Mouse (Mus musculus) left cerebral cortex, postnatal 14 days (tissue): ENCODE results near the gene Gm13119. TPM values are rescaled to one million over a fixed set of nuclear protein-coding genes. Genes with fewer than 3 reads are reported as not detected.
"Not testable (repeated sequence)": the region's sequence is repeated elsewhere in the genome, so short reads cannot be mapped to it uniquely, and the experiment has no call there.

Source experiments
- DNase-seq, 2 experiments: peaks; one replicate each; pipeline ENCODE4 v3.0.0; 2021 to 2022; ENCODE audit warnings: low spot score in 2 of 2, mixed read lengths in 1 of 2
- intact Hi-C: fragments of 180-260 bp; cut with DNase I; formaldehyde crosslinking; loops from one replicate; pipeline ENCODE4 v1.15.1; 2025
- long read RNA-seq, 2 experiments: library from polyadenylated mRNA; stranded (forward); transcript quantifications; one replicate each; pipeline ENCODE4 v2.0.0; 2021
- total RNA-seq, 2 experiments: library from RNA; stranded (reverse); gene quantifications; 2 replicates each; pipeline ENCODE4 v1.2.3; 2021

The Gm13119 gene
- total RNA-seq = not detected
- long read RNA-seq, experiment 1 = 0 reads
- long read RNA-seq, experiment 2 = 0 reads

GRCm38 (mm10) chr4:144357642-144358041 lies at the start of gene Gm13119:
Gm13119 (plus strand) TSS chr4:144357942.
- DNase-seq, intact Hi-C loops: not testable (repeated sequence)

GRCm38 (mm10) chr4:144312666-144313460 lies 44.9 kb upstream of the Gm13119 start:
- DNase-seq, intact Hi-C loops: not testable (repeated sequence)

GRCm38 (mm10) chr4:144329949-144330348 lies 27.8 kb upstream of the Gm13119 start, which contains the start of gene Gm13128:
Gm13128 (plus strand) TSS chr4:144330249.
- intact Hi-C loops = not testable (repeated sequence)

GRCm38 (mm10) chr4:144335856-144336255 lies 21.9 kb upstream of the Gm13119 start:
- intact Hi-C loops, DNase-seq: not testable (repeated sequence)

More at GRCm38 (mm10) chr4:144329949-144330348, 27.8 kb upstream of the Gm13119 start, which contains the start of gene Gm13128:
- not testable (repeated sequence) for DNase-seq

GRCm38 (mm10) chr4:144377911-144378310 lies 20.2 kb downstream of the Gm13119 start, which contains the start of gene Pramef20:
Pramef20 (minus strand) TSS chr4:144377933.
- intact Hi-C loops = no loop called here
- DNase-seq = no peak

- no peak for DNase-seq
- intact Hi-C loops = no loop called here
These were observed 38.6 kb downstream of the Gm13119 start for GRCm38 (mm10) chr4:144396316-144396715.

- no peak for DNase-seq
- intact Hi-C loops = no loop called here
These were observed 45.0 kb downstream of the Gm13119 start for GRCm38 (mm10) chr4:144402712-144403111.

- intact Hi-C loops = no loop called here
- DNase-seq = no peak
These were observed 46.8 kb downstream of the Gm13119 start for GRCm38 (mm10) chr4:144404456-144405086.

- DNase-seq = no peak
- intact Hi-C loops = no loop called here
These were observed 48.5 kb downstream of the Gm13119 start for GRCm38 (mm10) chr4:144406261-144406660.

- intact Hi-C loops = no loop called here
These were observed 50.5 kb downstream of the Gm13119 start, which contains the start of gene Pramef12 for GRCm38 (mm10) chr4:144408290-144408689. Pramef12 (minus strand) TSS chr4:144408464.

More at GRCm38 (mm10) chr4:144408290-144408689, 50.5 kb downstream of the Gm13119 start, which contains the start of gene Pramef12:
- no peak for DNase-seq

Other genes with a start within 250 kb of the Gm13119 start
- not detected for gene Oog3, start 195.3 kb upstream of the Gm13119 start, total RNA-seq
- not detected for gene Oog2, start 167.2 kb upstream of the Gm13119 start, total RNA-seq
- not detected for gene C87977, start 144.6 kb upstream of the Gm13119 start, total RNA-seq
- gene Pramel5, start 77.5 kb upstream of the Gm13119 start, total RNA-seq = not detected
- gene Gm13128, start 27.7 kb upstream of the Gm13119 start, total RNA-seq = not detected
- not detected for gene Pramef20, start 20.0 kb downstream of the Gm13119 start, total RNA-seq
- gene Pramef12, start 50.5 kb downstream of the Gm13119 start, total RNA-seq = not detected
- gene 1700012P22Rik, start 80.8 kb downstream of the Gm13119 start, total RNA-seq = not detected
- not detected for gene Gm9944, start 95.4 kb downstream of the Gm13119 start, total RNA-seq
- not detected for gene Aadacl3, start 105.8 kb downstream of the Gm13119 start, total RNA-seq
- gene 9430007A20Rik, start 161.9 kb downstream of the Gm13119 start, total RNA-seq = not detected
- not detected for gene Gm13124, start 207.2 kb downstream of the Gm13119 start, total RNA-seq